Mouse (Mus musculus) brain, embryonic 14.5 days (tissue): ENCODE measurements around the gene Rab27a. TPM values are rescaled to one million over a fixed set of nuclear protein-coding genes. Genes with fewer than 3 reads are reported as not detected.
A peak's percentile ranks its signal among the peaks of the same experiment; 100 is the strongest.

ENCODE experiments used
- DNase-seq: peaks from one replicate; pipeline ENCODE4 v3.0.0-alpha.2; 2011; ENCODE audit warnings: low read depth
- CTCF ChIP-seq: fragments of 200-500 bp; IDR thresholded peaks from 2 replicates; pipeline ENCODE4 v1.5.1; 2012; ENCODE audit warnings: inconsistent platforms, mild to moderate bottlenecking, moderate library complexity, borderline replicate concordance; ENCODE audit not compliant: insufficient read depth, insufficient read length; ENCODE audit errors: extremely low read depth
- POLR2A ChIP-seq: fragments of 200-500 bp; IDR thresholded peaks from 2 replicates; pipeline ENCODE4 v1.6.1; 2012; ENCODE audit warnings: mild to moderate bottlenecking, inconsistent platforms, borderline replicate concordance; ENCODE audit not compliant: poor library complexity, insufficient read depth, insufficient read length, severe bottlenecking; ENCODE audit errors: extremely low read depth
- polyA plus RNA-seq: library from polyadenylated mRNA; depleted of rRNA; stranded (reverse); fragments of >200 nt; gene quantifications from 2 replicates; pipeline ENCODE4 v1.2.3, GENCODE M21; 2012

Gene Rab27a
- polyA plus RNA-seq, 1 experiment, result 1.4 TPM

DNA sequence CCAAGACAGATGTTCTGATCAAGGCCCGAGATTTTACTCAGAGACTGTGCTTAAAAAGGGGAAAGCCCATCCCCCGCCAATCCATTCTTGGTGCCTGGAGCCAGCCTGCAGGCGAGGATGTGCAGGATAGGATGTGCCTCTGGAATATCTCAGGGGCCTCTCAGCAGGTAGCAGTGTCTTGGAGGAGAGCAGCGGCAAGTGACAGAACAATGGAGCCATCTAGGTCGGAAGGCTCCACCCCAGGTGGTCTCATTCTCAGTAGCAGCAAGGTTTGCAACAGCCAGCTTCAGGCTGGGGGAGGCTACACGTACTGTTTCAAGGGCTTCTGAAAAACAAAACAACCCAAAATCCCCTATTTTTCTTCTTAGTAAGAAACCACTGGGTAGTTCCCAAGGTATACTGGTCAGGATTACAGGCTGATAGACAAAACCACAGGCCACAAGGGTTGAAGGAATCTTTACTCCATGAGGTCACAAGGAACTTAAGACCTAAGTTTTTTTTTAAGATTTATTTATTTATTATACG is 35.2 kb downstream of the Rab27a start:
- DNase-seq, result no peak
- TF ChIP-seq POLR2A (no peak), CTCF (no peak)

DNA sequence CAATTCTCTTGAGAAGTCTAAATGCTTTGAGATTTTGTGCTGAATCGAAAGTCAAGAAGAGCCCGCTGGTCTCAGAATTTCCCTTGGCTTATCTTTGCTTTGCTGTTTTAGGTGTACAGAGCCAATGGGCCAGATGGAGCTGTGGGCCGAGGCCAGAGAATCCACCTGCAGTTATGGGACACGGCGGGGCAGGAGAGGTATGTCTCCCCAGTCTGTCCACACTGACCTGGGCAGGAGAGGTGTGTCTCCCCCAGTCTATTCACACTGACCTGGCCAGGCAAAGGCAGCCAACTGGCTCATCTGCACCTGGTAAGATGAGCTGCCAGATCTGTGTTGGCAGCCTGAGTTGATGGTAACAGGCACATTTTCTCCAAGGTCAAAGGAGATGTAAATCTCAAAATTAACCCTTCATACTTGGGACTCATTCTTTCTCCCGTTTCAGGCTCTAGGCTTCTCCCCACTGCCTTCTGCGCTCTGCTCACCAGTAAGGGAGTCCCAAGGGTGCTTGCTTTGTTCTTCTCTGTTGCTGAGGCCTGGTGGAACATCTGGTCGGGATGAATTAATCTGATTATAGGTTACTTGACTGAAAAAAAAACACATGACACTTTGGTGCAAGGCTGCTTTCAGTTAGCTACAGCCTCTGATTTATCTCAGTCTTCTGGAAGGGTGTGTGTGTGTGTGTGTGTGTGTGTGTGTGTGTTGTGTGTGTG is 37.8 kb downstream of the Rab27a start:
- peak; percentile 14 for DNase-seq
- TF ChIP-seq POLR2A, result no peak

DNA sequence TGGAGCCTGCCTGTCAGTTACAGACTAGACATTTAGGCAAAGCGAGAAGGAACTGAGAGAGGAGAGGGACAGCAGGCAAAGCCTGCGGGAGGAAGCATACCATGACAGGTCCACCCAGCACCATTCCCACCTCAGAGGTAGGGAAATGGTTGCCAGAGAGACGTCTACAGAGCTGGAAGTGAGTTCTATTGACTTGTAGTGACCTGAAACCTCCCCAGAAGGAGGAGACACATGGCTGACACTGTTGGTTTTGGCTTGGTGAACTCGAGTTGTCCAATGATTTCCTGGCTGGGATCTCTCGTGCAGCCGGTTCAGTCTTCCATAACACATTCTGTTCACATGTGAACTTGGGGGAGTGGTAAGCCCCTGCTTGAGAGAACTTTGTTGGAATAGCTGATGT is 39.3 kb downstream of the Rab27a start:
- no peak for TF ChIP-seq POLR2A
- TF ChIP-seq CTCF, result no peak
- no peak for DNase-seq

DNA sequence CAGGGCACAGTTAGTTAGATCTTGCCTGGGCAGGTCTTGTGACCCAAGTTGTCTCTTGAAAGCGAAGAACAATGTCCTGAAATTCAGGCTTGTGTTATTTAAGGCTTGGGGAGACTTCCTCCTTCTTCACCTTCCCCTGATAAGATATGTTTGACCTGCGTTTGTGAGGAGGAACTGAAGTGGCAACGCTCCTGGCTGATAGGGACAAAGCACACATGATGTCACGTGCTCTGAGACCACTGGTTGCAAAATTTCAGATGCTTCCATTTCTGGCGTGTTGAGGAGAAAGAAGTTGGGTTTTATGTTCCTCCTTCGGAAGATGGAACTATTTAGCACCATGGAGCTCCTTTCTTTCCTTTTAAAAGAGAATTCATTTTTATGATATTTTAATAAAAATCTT is 41.2 kb downstream of the Rab27a start:
- no peak for DNase-seq
- TF ChIP-seq CTCF, result no peak
- TF ChIP-seq POLR2A, result no peak

DNA sequence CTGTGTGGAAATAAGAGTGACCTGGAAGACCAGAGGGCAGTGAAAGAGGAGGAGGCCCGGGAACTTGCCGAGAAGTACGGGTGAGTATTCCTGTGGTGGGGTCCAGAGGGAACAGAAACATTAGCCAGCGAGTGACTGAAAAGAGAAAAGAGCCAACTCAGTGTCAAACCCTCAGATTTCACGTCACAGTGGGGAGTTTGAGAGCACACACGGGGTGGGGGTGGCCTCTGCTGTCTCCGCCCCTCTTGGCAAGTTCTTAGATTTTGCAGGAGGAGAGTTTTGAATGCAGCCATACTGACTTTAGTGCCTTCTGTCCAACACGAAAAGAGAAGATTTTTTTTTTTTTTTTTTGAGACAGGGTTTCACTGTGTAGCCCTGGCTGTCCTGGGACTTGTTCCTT is 42.5 kb downstream of the Rab27a start:
- DNase-seq, result no peak
- TF ChIP-seq POLR2A (no peak), CTCF (no peak)

DNA sequence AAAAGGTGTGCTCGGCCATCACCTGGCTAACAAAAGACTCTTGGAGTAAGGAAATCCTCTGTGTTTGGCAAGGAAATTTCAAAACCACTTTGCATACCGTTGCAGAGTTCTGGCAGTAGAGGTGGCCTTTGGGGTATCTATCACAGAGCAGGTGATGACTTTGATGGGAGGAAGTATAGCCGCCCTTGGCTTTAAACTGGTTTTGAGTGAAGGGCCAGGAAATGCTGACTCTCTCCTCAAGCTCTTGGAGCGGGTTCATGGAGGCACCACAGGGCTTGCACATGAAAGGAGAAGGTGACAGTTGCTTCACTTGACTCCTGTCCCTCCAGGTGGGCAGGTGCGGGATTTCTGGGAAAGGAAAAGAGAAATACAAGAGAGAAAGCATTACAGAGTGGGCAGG is 42.9 kb downstream of the Rab27a start:
- no peak for TF ChIP-seq CTCF
- no peak for TF ChIP-seq POLR2A
- no peak for DNase-seq

DNA sequence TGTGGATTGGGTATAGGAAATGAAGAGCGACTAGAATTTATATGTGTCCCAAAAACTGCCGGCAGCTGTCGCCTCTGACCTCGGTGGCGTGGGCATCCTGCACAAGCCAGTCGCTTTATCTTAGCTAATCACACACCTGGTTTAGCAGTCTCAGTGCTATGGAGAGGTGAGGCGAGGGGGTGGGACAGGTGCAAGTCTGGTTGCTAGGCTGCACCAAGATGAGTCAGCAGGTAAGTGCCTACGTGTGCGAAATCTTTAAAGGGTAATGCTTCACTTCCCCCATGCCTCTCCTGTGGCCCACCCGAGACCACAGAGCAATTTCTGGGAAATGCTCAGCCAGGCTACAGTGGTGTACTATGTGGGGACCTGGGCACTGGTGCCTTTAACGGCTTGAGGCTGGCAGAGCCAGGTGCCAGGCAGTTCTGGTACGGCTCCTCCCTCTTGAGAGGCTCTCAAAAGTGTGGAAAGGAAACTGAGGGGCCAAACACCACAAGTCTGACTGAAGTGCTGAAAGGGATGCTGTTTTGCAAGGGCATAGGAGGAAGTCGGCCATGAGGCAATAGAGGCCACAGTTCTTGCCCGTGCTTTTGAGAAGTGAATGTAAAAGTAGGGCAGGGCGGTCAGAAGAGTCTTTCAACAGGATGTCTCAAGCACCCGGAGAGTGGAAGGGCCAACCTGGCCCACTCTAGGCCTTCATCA is 44.7 kb downstream of the Rab27a start:
- DNase-seq, result no peak
- no peak for TF ChIP-seq POLR2A
- no peak for TF ChIP-seq CTCF

DNA sequence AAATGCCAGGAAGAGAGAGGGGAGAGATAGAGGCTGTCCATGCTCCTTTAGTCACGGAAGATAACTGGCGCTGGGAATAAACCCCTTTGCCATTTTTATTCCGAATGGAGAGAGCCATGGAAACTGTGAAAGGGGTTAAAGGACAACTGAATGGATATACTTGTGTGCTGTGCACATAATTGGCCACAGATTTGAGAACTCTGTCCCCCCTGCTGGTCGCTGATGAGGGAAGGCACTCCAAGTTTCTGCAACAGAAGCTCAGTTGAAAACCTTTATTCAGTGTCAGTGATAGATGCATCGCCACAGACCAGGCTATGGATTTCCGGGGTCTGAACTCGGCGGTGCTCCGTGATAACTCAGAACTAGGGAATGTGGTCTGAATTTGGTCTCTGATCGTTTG is 45.5 kb downstream of the Rab27a start:
- no peak for DNase-seq
- TF ChIP-seq POLR2A (no peak), CTCF (no peak)

DNA sequence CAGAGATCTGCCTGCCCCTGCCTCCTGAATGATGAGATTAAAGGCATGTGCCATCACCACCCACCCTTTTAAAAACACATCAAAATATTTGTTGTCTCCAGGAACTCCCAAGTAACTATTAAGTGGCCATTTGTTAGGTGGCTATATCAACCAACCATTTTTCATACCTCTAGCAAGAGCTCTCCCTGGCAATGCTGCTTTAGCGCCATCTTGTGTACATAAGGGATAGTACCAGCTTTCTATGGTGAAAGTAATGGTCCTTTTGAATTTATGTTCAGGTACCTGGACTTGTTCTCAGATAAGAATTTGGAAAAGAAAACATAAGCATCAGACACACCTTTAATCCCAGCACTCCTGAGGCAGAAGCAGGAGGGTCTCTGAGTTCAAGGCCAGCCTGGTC is 47.1 kb downstream of the Rab27a start:
- TF ChIP-seq CTCF (peak; percentile 79), POLR2A (no peak)

DNA sequence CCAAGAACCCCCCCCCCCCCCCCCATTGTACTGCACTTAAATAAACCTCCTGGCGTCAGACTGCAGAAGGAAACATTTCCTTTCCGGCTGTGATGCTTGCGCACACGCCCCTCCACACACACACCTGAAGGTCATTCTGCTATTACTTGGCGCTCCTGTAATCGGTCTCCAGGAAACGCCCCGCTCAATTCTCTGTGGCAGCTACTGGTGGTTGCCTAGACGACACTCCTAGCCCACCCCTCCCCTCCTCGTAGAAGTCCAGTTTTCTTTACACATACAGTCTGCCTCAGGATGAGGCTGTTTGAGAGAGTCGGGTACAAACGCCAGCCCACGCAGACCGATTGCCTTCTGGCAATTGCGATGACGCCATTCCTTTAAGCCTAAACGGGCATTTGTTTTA is 49.9 kb downstream of the Rab27a start:
- peak; percentile 78 for DNase-seq
- TF ChIP-seq POLR2A (no peak), CTCF (no peak)

More for the DNA sequence above, 47.1 kb downstream of the Rab27a start:
- peak; percentile 83 for DNase-seq

DNA sequence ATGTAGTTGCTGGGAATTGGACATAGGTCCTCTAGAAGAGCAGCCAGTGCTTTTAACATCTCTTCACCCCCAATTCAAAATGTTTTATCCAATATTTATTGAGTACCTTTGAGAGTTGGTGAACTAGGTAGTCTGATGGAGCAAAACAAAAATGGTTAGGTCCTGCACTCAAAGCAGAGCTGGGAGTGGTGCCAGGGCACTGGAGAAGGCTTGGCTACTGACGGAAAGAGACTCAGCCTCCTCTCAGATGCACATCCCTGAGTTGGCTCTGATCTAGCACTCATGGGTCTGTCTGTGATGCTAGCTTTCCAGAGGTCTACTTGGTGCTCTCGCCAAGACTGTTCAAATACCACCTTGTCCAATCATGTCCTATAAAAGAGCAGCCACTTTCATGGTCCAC is 53.2 kb downstream of the Rab27a start:
- DNase-seq, result no peak
- TF ChIP-seq CTCF (no peak), POLR2A (no peak)

DNA sequence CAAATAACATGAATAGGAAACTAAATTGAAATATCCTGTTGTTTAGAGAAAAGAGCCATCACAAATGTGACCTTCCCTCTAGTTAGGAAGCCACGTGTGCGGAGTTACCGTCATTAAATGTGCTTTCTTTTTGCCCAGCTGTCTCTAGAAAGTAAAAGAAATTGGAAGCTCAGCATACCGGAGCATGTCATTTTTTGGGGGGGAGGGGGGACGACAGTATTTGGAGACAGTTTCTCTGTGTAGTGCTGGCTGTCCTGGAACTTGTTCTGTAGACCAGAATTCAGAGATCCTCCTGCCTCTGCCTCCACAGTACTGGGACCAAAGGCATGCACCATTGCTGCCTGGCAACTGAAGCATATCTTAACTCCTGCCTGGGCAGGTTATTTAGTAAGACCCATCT is 56.9 kb downstream of the Rab27a start, which contains the start of gene Khdc3:
Gene Khdc3, plus strand, starts transcription at position 301 of the 400 bp plus-strand sequence.
- no peak for TF ChIP-seq CTCF
- TF ChIP-seq POLR2A, result no peak
- DNase-seq, result no peak
